Mouse (Mus musculus) retina, embryonic 14.5 days (tissue): ENCODE measurements around the gene Fbxl16.
A peak's percentile ranks its signal among the peaks of the same experiment; 100 is the strongest.

Experiments used
- DNase-seq: peaks from one replicate; pipeline ENCODE4 v3.0.0-alpha.2; 2015; ENCODE audit warnings: low spot score

Fbxl16 gene

GRCm38 (mm10) chr17:25808789-25809605 lies at the start of gene Fbxl16:
TSS of gene Fbxl16 (plus strand) at chr17:25809085.
- DNase-seq, result peak; percentile 91

GRCm38 (mm10) chr17:25760148-25760547 lies 48.7 kb upstream of the Fbxl16 start:
- no peak for DNase-seq

GRCm38 (mm10) chr17:25761561-25761970 lies 47.3 kb upstream of the Fbxl16 start:
- DNase-seq, result peak; percentile 65

- no peak for DNase-seq
Measured at GRCm38 (mm10) chr17:25762591-25762990, 46.3 kb upstream of the Fbxl16 start.

- DNase-seq, result peak; percentile 94
Measured at GRCm38 (mm10) chr17:25765886-25766285, 43.0 kb upstream of the Fbxl16 start.

- no peak for DNase-seq
Measured at GRCm38 (mm10) chr17:25769331-25769730, 39.6 kb upstream of the Fbxl16 start.

GRCm38 (mm10) chr17:25773549-25774120 lies 35.2 kb upstream of the Fbxl16 start, which contains the start of gene Narfl:
TSS of gene Narfl (plus strand) at chr17:25773776.
- DNase-seq, result peak; percentile 100

GRCm38 (mm10) chr17:25775318-25776062 lies 33.4 kb upstream of the Fbxl16 start:
- DNase-seq, result no peak

GRCm38 (mm10) chr17:25777948-25778347 lies 30.9 kb upstream of the Fbxl16 start:
- DNase-seq, result no peak

- no peak for DNase-seq
Measured at GRCm38 (mm10) chr17:25781339-25781738, 27.5 kb upstream of the Fbxl16 start.

GRCm38 (mm10) chr17:25783086-25783485 lies 25.8 kb upstream of the Fbxl16 start:
- no peak for DNase-seq

GRCm38 (mm10) chr17:25783861-25784574 lies 24.9 kb upstream of the Fbxl16 start:
- no peak for DNase-seq

GRCm38 (mm10) chr17:25785281-25785745 lies 23.6 kb upstream of the Fbxl16 start, which contains the start of gene Haghl:
TSS of gene Haghl (minus strand) at chr17:25785673.
- DNase-seq, result peak; percentile 99

GRCm38 (mm10) chr17:25786280-25786679 lies 22.6 kb upstream of the Fbxl16 start, which contains the start of gene Ccdc78:
TSS of gene Ccdc78 (plus strand) at chr17:25786580.
- DNase-seq, result no peak

- DNase-seq, result no peak
Measured at GRCm38 (mm10) chr17:25786781-25787504, 21.9 kb upstream of the Fbxl16 start.

GRCm38 (mm10) chr17:25791320-25791842 lies 17.5 kb upstream of the Fbxl16 start:
- DNase-seq, result peak; percentile 32

GRCm38 (mm10) chr17:25791843-25792527 lies 16.9 kb upstream of the Fbxl16 start:
- peak; percentile 86 for DNase-seq

- peak; percentile 73 for DNase-seq
Measured at GRCm38 (mm10) chr17:25792615-25793014, 16.3 kb upstream of the Fbxl16 start, which contains the start of gene Fam173a. TSS of gene Fam173a (minus strand) at chr17:25792901.

- no peak for DNase-seq
Measured at GRCm38 (mm10) chr17:25794197-25794596, 14.7 kb upstream of the Fbxl16 start.

- DNase-seq, result no peak
Measured at GRCm38 (mm10) chr17:25794998-25795397, 13.9 kb upstream of the Fbxl16 start.
